Mouse (Mus musculus) E14TG2a.4 (cell line): Measurements from ENCODE around the gene Terb2.
A peak's percentile ranks its signal among the peaks of the same experiment; 100 is the strongest.

Source experiments
- H3K27me3 ChIP-seq: 2 replicates; pipeline ENCODE4 v1.6.1; 2014; ENCODE audit warnings: low read length, control low read depth; ENCODE audit not compliant: insufficient read depth
- H3K36me3 ChIP-seq: 2 replicates; pipeline ENCODE4 v1.6.1; 2014; ENCODE audit warnings: low read length, control low read depth; ENCODE audit not compliant: insufficient read depth
- H3K4me1 ChIP-seq: replicated peaks from 2 replicates; pipeline ENCODE4 v1.6.1; 2014; ENCODE audit warnings: low read depth, low read length, control low read depth
- H3K4me3 ChIP-seq: replicated peaks from 2 replicates; pipeline ENCODE4 v1.5.1; 2014; ENCODE audit warnings: mild to moderate bottlenecking, low read length
- H3K9me3 ChIP-seq: 2 replicates; pipeline ENCODE4 v1.6.1; 2014; ENCODE audit warnings: low read length, control low read depth
- CTCF ChIP-seq: conservative IDR thresholded peaks from 2 replicates; pipeline ENCODE4 v1.5.1; 2014; ENCODE audit warnings: low read length
- NANOG ChIP-seq: IDR thresholded peaks from 2 replicates; pipeline ENCODE4 v1.6.1; 2014; ENCODE audit warnings: borderline replicate concordance, low read length, mixed read lengths
- POU5F1 ChIP-seq: IDR thresholded peaks from 2 replicates; pipeline ENCODE4 v1.6.1; 2014; ENCODE audit warnings: low read length, borderline replicate concordance

The Terb2 gene

GRCm38 (mm10) chr2:122149316-122149715, 36.8 kb upstream of the Terb2 start:
- H3K27me3 ChIP-seq = peaks cover 58% of the 10 kb centered on the region
- no peaks in the 10 kb centered on the region for H3K36me3 ChIP-seq
- peaks cover 13% of the 10 kb centered on the region for H3K9me3 ChIP-seq
- H3K4me1 ChIP-seq = peaks cover 11% of the 10 kb centered on the region
- no peak overlapping the region for H3K4me3 ChIP-seq
- TF ChIP-seq POU5F1 (no peak), NANOG (no peak), CTCF (no peak)

DNA sequence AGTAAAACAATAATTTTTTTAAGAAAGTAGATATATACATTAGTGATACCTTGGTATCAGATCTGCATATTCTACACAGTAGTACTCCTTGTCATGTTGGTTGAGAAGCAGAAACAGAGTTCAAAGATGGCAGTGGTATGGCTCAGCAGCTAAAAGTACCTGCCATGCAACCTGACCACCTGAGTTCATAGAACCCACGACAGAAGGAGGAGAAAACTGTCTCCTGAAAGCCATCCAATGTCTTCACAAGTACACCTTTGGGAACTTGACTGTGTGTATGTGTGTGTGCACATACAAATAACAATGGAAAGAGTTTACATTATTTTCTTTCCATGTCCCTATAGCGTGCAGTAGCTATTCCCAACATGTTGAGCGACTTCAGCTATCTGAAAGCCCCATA, 36.4 kb upstream of the Terb2 start:
- peaks cover 11% of the 10 kb centered on the region for H3K4me1 ChIP-seq
- H3K9me3 ChIP-seq = peaks cover 13% of the 10 kb centered on the region
- H3K27me3 ChIP-seq = peaks cover 56% of the 10 kb centered on the region
- H3K4me3 ChIP-seq = no peak overlapping the region
- TF ChIP-seq NANOG (no peak), CTCF (no peak), POU5F1 (no peak)
- H3K36me3 ChIP-seq = no peaks in the 10 kb centered on the region

GRCm38 (mm10) chr2:122151221-122151620, 34.9 kb upstream of the Terb2 start:
- Histone ChIP-seq H3K27me3 (peaks cover 59% of the 10 kb centered on the region), H3K4me1 (peaks cover 11% of the 10 kb centered on the region), H3K9me3 (peaks cover 13% of the 10 kb centered on the region), H3K36me3 (no peaks in the 10 kb centered on the region), H3K4me3 (no peak overlapping the region)
- TF ChIP-seq POU5F1 = no peak
- no peak for TF ChIP-seq CTCF
- TF ChIP-seq NANOG = no peak

GRCm38 (mm10) chr2:122152850-122153249, 33.2 kb upstream of the Terb2 start:
- Histone ChIP-seq H3K36me3 (no peaks in the 10 kb centered on the region), H3K27me3 (peaks cover 45% of the 10 kb centered on the region)
- TF ChIP-seq POU5F1 = no peak

DNA sequence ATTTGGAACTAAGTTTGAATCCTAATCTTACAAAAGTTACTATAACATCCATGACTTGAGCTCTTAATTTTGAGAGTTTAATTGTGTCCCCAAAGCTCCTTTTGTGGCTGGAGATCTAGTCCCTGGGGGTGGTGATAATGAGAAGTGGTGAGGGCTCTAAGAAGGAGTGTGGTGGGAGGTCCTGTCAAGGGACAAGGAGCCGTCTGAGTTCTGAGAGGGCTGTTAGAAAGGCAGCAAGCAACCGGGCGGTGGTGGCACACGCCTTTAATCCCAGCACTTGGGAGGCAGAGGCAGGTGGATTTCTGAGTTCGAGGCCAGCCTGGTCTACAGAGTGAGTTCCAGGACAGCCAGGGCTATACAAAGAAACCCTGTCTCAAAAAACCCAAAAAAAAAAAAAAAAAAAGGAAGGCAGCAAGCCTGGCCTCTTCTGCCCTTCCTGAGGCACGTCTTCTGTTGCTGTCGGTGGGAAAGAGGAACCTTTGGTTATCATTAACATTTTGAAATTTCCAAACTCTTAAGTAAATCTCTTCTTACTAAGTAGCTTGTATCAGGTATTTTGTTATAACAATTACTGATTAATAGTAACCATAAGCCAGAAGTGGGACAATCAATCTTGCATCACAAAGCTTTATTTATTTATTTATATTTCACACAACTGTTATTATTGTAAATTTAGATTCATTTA, 32.2 kb upstream of the Terb2 start:
- no peaks in the 10 kb centered on the region for H3K36me3 ChIP-seq
- H3K4me1 ChIP-seq = peaks cover 10% of the 10 kb centered on the region
- TF ChIP-seq POU5F1 (no peak), CTCF (no peak), NANOG (no peak)
- H3K4me3 ChIP-seq = no peak overlapping the region
- H3K27me3 ChIP-seq = peaks cover 35% of the 10 kb centered on the region
- peaks cover 13% of the 10 kb centered on the region for H3K9me3 ChIP-seq

More at GRCm38 (mm10) chr2:122152850-122153249, 33.2 kb upstream of the Terb2 start:
- Histone ChIP-seq H3K4me1 (peaks cover 9% of the 10 kb centered on the region), H3K4me3 (no peak overlapping the region), H3K9me3 (peaks cover 13% of the 10 kb centered on the region)

GRCm38 (mm10) chr2:122154479-122154878, 31.6 kb upstream of the Terb2 start:
- Histone ChIP-seq H3K27me3 (peaks cover 29% of the 10 kb centered on the region), H3K9me3 (peaks cover 13% of the 10 kb centered on the region), H3K4me1 (peaks cover 12% of the 10 kb centered on the region), H3K36me3 (no peaks in the 10 kb centered on the region), H3K4me3 (no peak overlapping the region)
- TF ChIP-seq NANOG = no peak
- no peak for TF ChIP-seq POU5F1
- TF ChIP-seq CTCF = no peak

GRCm38 (mm10) chr2:122155292-122155691, 30.8 kb upstream of the Terb2 start:
- Histone ChIP-seq H3K36me3 (no peaks in the 10 kb centered on the region), H3K4me1 (peaks cover 12% of the 10 kb centered on the region), H3K4me3 (no peak overlapping the region), H3K27me3 (peaks cover 23% of the 10 kb centered on the region), H3K9me3 (peaks cover 6% of the 10 kb centered on the region)
- TF ChIP-seq CTCF (no peak), NANOG (no peak), POU5F1 (no peak)

GRCm38 (mm10) chr2:122156051-122156700, 29.9 kb upstream of the Terb2 start:
- peak overlapping the region; percentile 41; the same call in 1 of the 2 replicates for H3K4me3 ChIP-seq
- no peaks in the 10 kb centered on the region for H3K36me3 ChIP-seq
- no peaks in the 10 kb centered on the region for H3K9me3 ChIP-seq
- peaks cover 15% of the 10 kb centered on the region for H3K4me1 ChIP-seq
- H3K27me3 ChIP-seq = peaks cover 14% of the 10 kb centered on the region; the same call in 1 of the 2 replicates
- TF ChIP-seq POU5F1 (no peak), NANOG (no peak), CTCF (no peak)

DNA sequence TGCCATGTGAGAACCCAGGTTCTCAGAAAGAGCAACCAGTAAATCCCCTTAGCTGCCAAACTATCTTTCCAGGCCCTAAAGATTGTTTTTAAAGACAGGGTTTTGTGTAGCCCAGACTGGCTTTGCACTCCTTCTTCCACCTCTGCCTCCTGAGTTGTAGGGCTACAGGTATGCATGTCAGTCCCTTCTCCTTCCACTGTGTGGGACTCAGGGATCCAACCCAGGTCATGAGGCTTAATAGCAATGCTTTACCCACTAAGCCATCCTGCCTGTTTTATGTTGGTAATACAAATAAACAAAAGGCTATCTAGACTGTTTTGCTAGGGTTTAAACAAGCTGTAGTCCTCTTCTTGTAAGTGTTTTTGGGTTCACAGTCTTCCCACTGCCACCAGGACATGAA, 28.5 kb upstream of the Terb2 start:
- Histone ChIP-seq H3K9me3 (no peaks in the 10 kb centered on the region), H3K36me3 (no peaks in the 10 kb centered on the region), H3K4me1 (peaks cover 24% of the 10 kb centered on the region), H3K27me3 (peaks cover 9% of the 10 kb centered on the region; the same call in 1 of the 2 replicates), H3K4me3 (no peak overlapping the region)
- no peak for TF ChIP-seq NANOG
- TF ChIP-seq POU5F1 = no peak
- no peak for TF ChIP-seq CTCF
